Mouse (Mus musculus) hindbrain, embryonic 11.5 days (tissue): ENCODE measurements at regions not wholly inside any gene's neighbourhood (a gene's known extent, or its start where the extent isn't known, plus 50 kb on each side); places are given as distances from the start of the nearest gene placed in this dataset.
A peak's percentile ranks its signal among the peaks of the same experiment; 100 is the strongest.

Source experiments
- ATAC-seq: fragments of 200-750 bp; cut with Nextera tagmentation; 2 replicates; pipeline ENCODE4 v1.8.0; 2017; ENCODE audit warnings: mild to moderate bottlenecking, moderate TSS enrichment, moderate library complexity; ENCODE audit not compliant: low FRiP score
- DNase-seq: peaks from one replicate; pipeline ENCODE4 v3.0.0-alpha.2; 2015; ENCODE audit warnings: low spot score
- H3K27ac ChIP-seq: fragments of 300-500 bp; sonication (generic); 2 replicates; pipeline ENCODE4 v1.5.1; 2014; ENCODE audit warnings: mild to moderate bottlenecking, low read depth, low read length
- H3K27me3 ChIP-seq: fragments of 300-500 bp; sonication (generic); 2 replicates; pipeline ENCODE4 v1.6.1; 2014; ENCODE audit warnings: mild to moderate bottlenecking, low read length, moderate library complexity, mixed read lengths; ENCODE audit not compliant: control insufficient read depth, insufficient read depth
- H3K36me3 ChIP-seq: fragments of 300-500 bp; sonication (generic); 2 replicates; pipeline ENCODE4 v1.6.1; 2014; ENCODE audit warnings: mild to moderate bottlenecking, low read length, moderate library complexity, mixed read lengths; ENCODE audit not compliant: control insufficient read depth, insufficient read depth
- H3K4me1 ChIP-seq: fragments of 300-500 bp; sonication (generic); replicated peaks from 2 replicates; pipeline ENCODE4 v1.6.1; 2014; ENCODE audit warnings: low read length, mixed read lengths; ENCODE audit not compliant: control insufficient read depth, insufficient read depth
- H3K4me2 ChIP-seq: fragments of 300-500 bp; sonication (generic); replicated peaks from 2 replicates; pipeline ENCODE4 v1.6.1; 2014; ENCODE audit warnings: mild to moderate bottlenecking, low read depth, low read length
- H3K4me3 ChIP-seq: fragments of 300-500 bp; sonication (generic); 2 replicates; pipeline ENCODE4 v1.5.1; 2014; ENCODE audit warnings: low read depth, low read length
- H3K9ac ChIP-seq: fragments of 300-500 bp; sonication (generic); 2 replicates; pipeline ENCODE4 v1.6.1; 2014; ENCODE audit warnings: low read depth, low read length
- H3K9me3 ChIP-seq: fragments of 300-500 bp; sonication (generic); 2 replicates; pipeline ENCODE4 v1.6.1; 2016; ENCODE audit warnings: low read length; ENCODE audit not compliant: control insufficient read depth
- WGBS: fragments of 180-500 bp; shearing (Covaris S2); extraction: QIAGEN DNeasy Blood & Tissue Kit; methylation state at CpG from one replicate; pipeline ENCODE4 v1.1.7; 2014; 5-methylcytosine and 5-hydroxymethylcytosine counted together

- H3K36me3 ChIP-seq, result no peaks in the 10 kb centered on the region
- H3K27ac ChIP-seq, result no peak overlapping the region
- ATAC-seq, result no peak; the same call in 1 of the 2 replicates
- no peak overlapping the region for H3K9ac ChIP-seq
- no peaks in the 10 kb centered on the region for H3K9me3 ChIP-seq
- H3K27me3 ChIP-seq, result no peaks in the 10 kb centered on the region
- DNase-seq, result peak; percentile 38
- H3K4me2 ChIP-seq, result no peak overlapping the region
- H3K4me3 ChIP-seq, result no peak overlapping the region
- 19% methylated on average over 6 of the region's 6 CpGs for WGBS
- peaks cover 6% of the 10 kb centered on the region; the same call in 1 of the 2 replicates for H3K4me1 ChIP-seq
Measured at GRCm38 (mm10) chr8:26805371-26805821, 171.7 kb upstream of the Zfp703 start.

- Histone ChIP-seq H3K9me3 (no peaks in the 10 kb centered on the region), H3K4me3 (no peak overlapping the region), H3K27ac (no peak overlapping the region), H3K27me3 (no peaks in the 10 kb centered on the region), H3K4me1 (peaks cover 6% of the 10 kb centered on the region; the same call in 1 of the 2 replicates), H3K36me3 (no peaks in the 10 kb centered on the region), H3K9ac (no peak overlapping the region), H3K4me2 (0 out of 2 replicates have a peak overlapping the region, but pooled peaks have one; percentile 8)
- DNase-seq, result no peak
- no peak for ATAC-seq
- WGBS, result 7% methylated on average over 11 of the region's 11 CpGs
Measured at GRCm38 (mm10) chr8:26808111-26808651, 168.9 kb upstream of the Zfp703 start.

- DNase-seq, result peak; percentile 51
Measured at GRCm38 (mm10) chr8:26808771-26809170, 168.4 kb upstream of the Zfp703 start.

GRCm38 (mm10) chr8:26809943-26810342, 167.2 kb upstream of the Zfp703 start:
- Histone ChIP-seq H3K4me2 (no peak overlapping the region), H3K4me3 (no peak overlapping the region), H3K9me3 (no peaks in the 10 kb centered on the region), H3K27me3 (no peaks in the 10 kb centered on the region), H3K4me1 (peaks cover 4% of the 10 kb centered on the region; the same call in 1 of the 2 replicates), H3K9ac (no peak overlapping the region), H3K36me3 (no peaks in the 10 kb centered on the region), H3K27ac (no peak overlapping the region)
- ATAC-seq (no peak), DNase-seq (no peak)
- WGBS, result 88% methylated on average over 7 of the region's 7 CpGs

More at GRCm38 (mm10) chr8:26808771-26809170, 168.4 kb upstream of the Zfp703 start:
- Histone ChIP-seq H3K27ac (no peak overlapping the region), H3K4me2 (0 out of 2 replicates have a peak overlapping the region, but pooled peaks have one; percentile 5), H3K4me3 (no peak overlapping the region), H3K27me3 (no peaks in the 10 kb centered on the region), H3K4me1 (peaks cover 6% of the 10 kb centered on the region; the same call in 1 of the 2 replicates), H3K36me3 (no peaks in the 10 kb centered on the region), H3K9ac (no peak overlapping the region), H3K9me3 (no peaks in the 10 kb centered on the region)
- WGBS, result 2% methylated on average over 3 of the region's 3 CpGs
- ATAC-seq, result no peak

- H3K4me2 ChIP-seq, result no peak overlapping the region
- 71% methylated on average over 12 of the region's 12 CpGs for WGBS
- H3K9me3 ChIP-seq, result no peaks in the 10 kb centered on the region
- no peaks in the 10 kb centered on the region for H3K36me3 ChIP-seq
- H3K27ac ChIP-seq, result no peak overlapping the region
- DNase-seq, result no peak
- no peak overlapping the region for H3K4me3 ChIP-seq
- peaks cover 3% of the 10 kb centered on the region; the same call in 1 of the 2 replicates for H3K4me1 ChIP-seq
- no peak for ATAC-seq
- H3K9ac ChIP-seq, result no peak overlapping the region
- H3K27me3 ChIP-seq, result no peaks in the 10 kb centered on the region
Measured at GRCm38 (mm10) chr8:26811533-26812236, 165.4 kb upstream of the Zfp703 start.

- no peaks in the 10 kb centered on the region for H3K36me3 ChIP-seq
- no peaks in the 10 kb centered on the region for H3K27me3 ChIP-seq
- no peak overlapping the region for H3K4me3 ChIP-seq
- H3K4me2 ChIP-seq, result no peak overlapping the region
- H3K9ac ChIP-seq, result no peak overlapping the region
- H3K27ac ChIP-seq, result no peak overlapping the region
- DNase-seq (no peak), ATAC-seq (no peak)
- H3K4me1 ChIP-seq, result peaks cover 3% of the 10 kb centered on the region; the same call in 1 of the 2 replicates
- no peaks in the 10 kb centered on the region for H3K9me3 ChIP-seq
- WGBS, result 82% methylated on average over 9 of the region's 9 CpGs
Measured at GRCm38 (mm10) chr8:26813198-26813815, 163.8 kb upstream of the Zfp703 start.

- no peaks in the 10 kb centered on the region for H3K36me3 ChIP-seq
- no peaks in the 10 kb centered on the region for H3K9me3 ChIP-seq
- DNase-seq, result no peak
- H3K27me3 ChIP-seq, result no peaks in the 10 kb centered on the region
- H3K27ac ChIP-seq, result no peak overlapping the region
- H3K4me1 ChIP-seq, result 0 out of 2 replicates have a peak, but pooled peaks cover 3% of the 10 kb centered on the region
- WGBS, result 57% methylated on average over 15 of the region's 15 CpGs
- no peak overlapping the region for H3K4me2 ChIP-seq
- ATAC-seq, result no peak
- H3K4me3 ChIP-seq, result no peak overlapping the region
- H3K9ac ChIP-seq, result no peak overlapping the region
Measured at GRCm38 (mm10) chr8:26815020-26815584, 162.0 kb upstream of the Zfp703 start.

GRCm38 (mm10) chr8:26816977-26817376, 160.1 kb upstream of the Zfp703 start:
- no peaks in the 10 kb centered on the region for H3K27me3 ChIP-seq
- H3K27ac ChIP-seq, result no peak overlapping the region
- no peaks in the 10 kb centered on the region for H3K9me3 ChIP-seq
- H3K4me3 ChIP-seq, result no peak overlapping the region
- H3K36me3 ChIP-seq, result no peaks in the 10 kb centered on the region
- no peak for DNase-seq
- H3K4me1 ChIP-seq, result 0 out of 2 replicates have a peak, but pooled peaks cover 3% of the 10 kb centered on the region
- WGBS, result 80% methylated on average over 7 of the region's 7 CpGs
- no peak for ATAC-seq
- no peak overlapping the region for H3K4me2 ChIP-seq
- H3K9ac ChIP-seq, result no peak overlapping the region
